Mouse (Mus musculus): ENCODE measurements at regions not wholly inside any gene's neighbourhood (a gene's known extent, or its start where the extent isn't known, plus 50 kb on each side); places are given as distances from the start of the nearest gene placed in this dataset.

GRCm38 (mm10) chr10:66950441-66950840 lies 145.5 kb upstream of the Jmjd1c start:
- no peak overlapping the region for H3K4me3 ChIP-seq (ENCODE audit: insufficient read depth, low read length)
- H3K4me1 ChIP-seq (ENCODE audit: control insufficient read depth, insufficient read depth, low read length), result no peaks in the 10 kb centered on the region
- no peak for TF ChIP-seq POLR2A (IDR thresholded peaks at IDR 0.05; ENCODE audit: low read depth, low read length)
- TF ChIP-seq CTCF (IDR thresholded peaks at IDR 0.05; ENCODE audit: borderline replicate concordance, insufficient read depth, low read length), result no peak
- no peak overlapping the region for H3K27ac ChIP-seq (ENCODE audit: insufficient read depth, low read length)

- Histone ChIP-seq H3K27ac (ENCODE audit: insufficient read depth, low read length) (no peak overlapping the region), H3K4me1 (ENCODE audit: control insufficient read depth, insufficient read depth, low read length) (no peaks in the 10 kb centered on the region), H3K4me3 (ENCODE audit: insufficient read depth, low read length) (no peak overlapping the region)
- TF ChIP-seq CTCF (IDR thresholded peaks at IDR 0.05; ENCODE audit: borderline replicate concordance, insufficient read depth, low read length) (no peak), POLR2A (IDR thresholded peaks at IDR 0.05; ENCODE audit: low read depth, low read length) (no peak)
Measured at GRCm38 (mm10) chr10:66951231-66951822, 144.6 kb upstream of the Jmjd1c start.

- TF ChIP-seq CTCF (IDR thresholded peaks at IDR 0.05; ENCODE audit: borderline replicate concordance, insufficient read depth, low read length) (no peak), POLR2A (IDR thresholded peaks at IDR 0.05; ENCODE audit: low read depth, low read length) (no peak)
- Histone ChIP-seq H3K4me1 (ENCODE audit: control insufficient read depth, insufficient read depth, low read length) (no peaks in the 10 kb centered on the region), H3K4me3 (ENCODE audit: insufficient read depth, low read length) (no peak overlapping the region), H3K27ac (ENCODE audit: insufficient read depth, low read length) (no peak overlapping the region)
Measured at GRCm38 (mm10) chr10:66951935-66952334, 144.0 kb upstream of the Jmjd1c start.

DNA sequence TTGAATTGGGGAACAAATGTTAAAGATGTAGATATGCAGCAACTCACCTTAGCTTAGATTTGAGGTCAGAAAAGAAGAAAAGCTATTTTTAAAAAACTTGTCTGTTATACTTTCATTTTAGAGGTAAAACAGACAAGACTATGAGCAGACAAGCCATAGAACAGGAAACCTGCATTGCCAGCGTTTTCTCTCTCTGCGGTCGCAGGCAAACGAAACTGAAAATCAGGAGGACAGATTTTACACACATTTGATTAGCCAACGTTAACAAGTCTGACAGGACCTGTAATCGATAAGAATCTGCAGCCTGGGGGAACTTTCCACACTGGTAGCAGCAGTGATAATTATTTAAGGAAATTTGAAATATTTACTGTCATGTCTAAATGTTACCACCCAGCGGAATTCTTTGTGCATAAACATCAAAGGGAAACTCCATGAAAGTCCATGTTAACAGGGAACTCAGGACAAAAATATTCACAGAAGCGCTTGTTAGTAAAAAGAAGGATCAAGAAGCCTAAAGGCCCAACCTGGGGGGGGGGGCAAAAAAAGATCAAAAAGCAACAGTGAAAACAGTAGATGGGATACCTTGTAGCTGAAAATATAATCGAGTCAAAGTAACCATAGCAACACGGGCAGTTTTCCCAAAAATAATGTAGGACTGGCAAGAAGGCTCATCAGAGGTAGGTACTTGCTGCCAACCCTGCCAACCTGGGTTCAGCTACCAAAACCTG lies 142.5 kb upstream of the Jmjd1c start:
- no peaks in the 10 kb centered on the region for H3K4me1 ChIP-seq (ENCODE audit: control insufficient read depth, insufficient read depth, low read length)
- no peak for TF ChIP-seq CTCF (IDR thresholded peaks at IDR 0.05; ENCODE audit: borderline replicate concordance, insufficient read depth, low read length)
- TF ChIP-seq POLR2A (IDR thresholded peaks at IDR 0.05; ENCODE audit: low read depth, low read length), result no peak
- H3K27ac ChIP-seq (ENCODE audit: insufficient read depth, low read length), result no peak overlapping the region
- H3K4me3 ChIP-seq (ENCODE audit: insufficient read depth, low read length), result no peak overlapping the region

DNA sequence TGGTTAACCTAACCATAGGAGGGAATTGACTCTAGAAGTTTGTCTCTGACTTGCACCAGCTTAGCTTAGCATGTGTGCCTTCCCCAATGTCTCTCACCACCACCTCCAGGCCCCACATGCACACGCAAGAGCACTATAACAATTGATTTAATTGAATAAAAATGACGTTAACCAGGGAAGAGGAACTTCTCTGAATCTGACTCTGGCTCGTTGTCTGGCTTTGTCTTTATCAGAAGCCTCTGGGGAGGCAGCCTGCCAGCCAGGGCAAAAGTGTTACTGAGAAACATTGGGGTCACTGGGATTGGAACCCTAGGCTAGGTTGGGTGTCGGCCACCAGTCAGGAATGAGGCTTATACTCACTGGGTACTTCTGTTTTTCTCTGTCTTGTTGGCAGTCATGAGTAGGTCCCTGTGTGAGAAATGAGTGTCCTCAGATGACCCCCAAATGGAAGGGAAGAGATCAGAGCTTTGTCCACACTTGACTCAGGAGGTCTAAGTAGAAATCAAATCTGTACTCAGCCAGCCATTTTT lies 141.9 kb upstream of the Jmjd1c start:
- Histone ChIP-seq H3K4me3 (ENCODE audit: insufficient read depth, low read length) (no peak overlapping the region), H3K27ac (ENCODE audit: insufficient read depth, low read length) (no peak overlapping the region), H3K4me1 (ENCODE audit: control insufficient read depth, insufficient read depth, low read length) (no peaks in the 10 kb centered on the region)
- TF ChIP-seq POLR2A (IDR thresholded peaks at IDR 0.05; ENCODE audit: low read depth, low read length) (no peak), CTCF (IDR thresholded peaks at IDR 0.05; ENCODE audit: borderline replicate concordance, insufficient read depth, low read length) (no peak)

GRCm38 (mm10) chr10:66955430-66955829 lies 140.5 kb upstream of the Jmjd1c start:
- TF ChIP-seq CTCF (IDR thresholded peaks at IDR 0.05; ENCODE audit: borderline replicate concordance, insufficient read depth, low read length) (no peak), POLR2A (IDR thresholded peaks at IDR 0.05; ENCODE audit: low read depth, low read length) (no peak)
- Histone ChIP-seq H3K4me3 (ENCODE audit: insufficient read depth, low read length) (no peak overlapping the region), H3K27ac (ENCODE audit: insufficient read depth, low read length) (no peak overlapping the region)

GRCm38 (mm10) chr10:66956619-66957018 lies 139.3 kb upstream of the Jmjd1c start:
- TF ChIP-seq CTCF (IDR thresholded peaks at IDR 0.05; ENCODE audit: borderline replicate concordance, insufficient read depth, low read length), result no peak
- TF ChIP-seq POLR2A (IDR thresholded peaks at IDR 0.05; ENCODE audit: low read depth, low read length), result no peak
- no peak overlapping the region for H3K4me3 ChIP-seq (ENCODE audit: insufficient read depth, low read length)
- no peak overlapping the region for H3K27ac ChIP-seq (ENCODE audit: insufficient read depth, low read length)
- no peaks in the 10 kb centered on the region for H3K4me1 ChIP-seq (ENCODE audit: control insufficient read depth, insufficient read depth, low read length)

More at GRCm38 (mm10) chr10:66955430-66955829, 140.5 kb upstream of the Jmjd1c start:
- no peaks in the 10 kb centered on the region for H3K4me1 ChIP-seq (ENCODE audit: control insufficient read depth, insufficient read depth, low read length)

DNA sequence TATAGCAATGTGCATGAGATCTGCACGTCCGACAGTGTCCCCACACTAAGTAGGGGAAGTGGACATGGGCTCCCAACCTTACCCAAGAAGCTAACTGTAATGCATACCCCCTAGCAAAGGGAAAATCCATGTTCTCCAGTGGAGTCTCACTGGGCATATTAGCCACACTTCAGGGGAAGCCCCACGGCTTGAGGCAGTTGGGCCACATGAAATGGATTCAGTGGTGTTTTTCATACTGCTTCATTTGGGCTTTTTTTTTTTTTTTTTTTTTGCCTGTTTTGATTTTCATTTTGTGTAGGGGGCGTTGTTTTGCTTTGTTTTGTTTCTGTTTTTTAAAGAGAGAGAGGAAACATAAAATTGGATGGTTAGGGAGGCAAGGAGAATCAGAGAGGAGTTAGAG lies 138.6 kb upstream of the Jmjd1c start:
- H3K4me1 ChIP-seq (ENCODE audit: control insufficient read depth, insufficient read depth, low read length), result no peaks in the 10 kb centered on the region
- TF ChIP-seq POLR2A (IDR thresholded peaks at IDR 0.05; ENCODE audit: low read depth, low read length), result no peak
- TF ChIP-seq CTCF (IDR thresholded peaks at IDR 0.05; ENCODE audit: borderline replicate concordance, insufficient read depth, low read length), result no peak
- no peak overlapping the region for H3K27ac ChIP-seq (ENCODE audit: insufficient read depth, low read length)
- H3K4me3 ChIP-seq (ENCODE audit: insufficient read depth, low read length), result no peak overlapping the region
